Mouse (Mus musculus) MEL (cell line): ENCODE measurements around the gene Fnbp1l. TPM values are rescaled to one million over a fixed set of nuclear protein-coding genes. Genes with fewer than 3 reads are reported as not detected.

ENCODE experiments used
- DNase-seq: peaks from one replicate; pipeline ENCODE4 v3.0.0; 2011; ENCODE audit warnings: low read depth, low spot score
- H3K27ac ChIP-seq: 2 replicates; pipeline ENCODE4 v1.5.1; 2012; ENCODE audit warnings: low read depth, mild to moderate bottlenecking, control low read depth, low read length, moderate library complexity; ENCODE audit not compliant: control insufficient read depth
- H3K27me3 ChIP-seq, 2 experiments: fragments of 150-350 bp in 1 of 2; sonication (generic) in 1 of 2; 2 replicates each; pipeline ENCODE4 v1.6.1; 2012; ENCODE audit warnings: low read length in 2 of 2, mild to moderate bottlenecking in 2 of 2, improper control_type of control experiment in 1 of 2, moderate library complexity in 1 of 2; ENCODE audit not compliant: insufficient read depth in 2 of 2, control insufficient read depth in 1 of 2
- H3K36me3 ChIP-seq, 2 experiments: 2 replicates each; pipeline ENCODE4 v1.6.1; 2012 to 2014; ENCODE audit warnings: low read length in 2 of 2, improper control_type of control experiment in 1 of 2, inconsistent platforms in 1 of 2, mild to moderate bottlenecking in 1 of 2; ENCODE audit not compliant: insufficient read depth in 2 of 2, control insufficient read depth in 1 of 2
- H3K4me1 ChIP-seq, 2 experiments: fragments of 150-350 bp in 1 of 2; sonication (generic) in 1 of 2; 2 replicates each; pipeline ENCODE4 v1.6.1; 2012; ENCODE audit warnings: low read length in 2 of 2, improper control_type of control experiment in 1 of 2, mild to moderate bottlenecking in 1 of 2; ENCODE audit not compliant: insufficient read depth in 2 of 2, control insufficient read depth in 1 of 2
- H3K4me3 ChIP-seq, 2 experiments: fragments of 150-350 bp in 1 of 2; sonication (generic) in 1 of 2; 2 replicates each; pipeline ENCODE4 v1.5.1; 2012; ENCODE audit warnings: low read depth in 2 of 2, low read length in 2 of 2, mild to moderate bottlenecking in 2 of 2, moderate library complexity in 2 of 2, control low read depth in 1 of 2, improper control_type of control experiment in 1 of 2; ENCODE audit not compliant: control insufficient read depth in 1 of 2, insufficient read depth in 1 of 2
- H3K79me2 ChIP-seq: 2 replicates; pipeline ENCODE4 v1.6.1; 2012; ENCODE audit warnings: mild to moderate bottlenecking, low read length, moderate library complexity; ENCODE audit not compliant: control insufficient read depth, poor library complexity, insufficient read depth
- H3K9ac ChIP-seq: 2 replicates; pipeline ENCODE4 v1.6.1; 2012; ENCODE audit warnings: low read depth, mild to moderate bottlenecking, control low read depth, low read length, moderate library complexity; ENCODE audit not compliant: control insufficient read depth, poor library complexity, severe bottlenecking
- H3K9me3 ChIP-seq: fragments of 150-350 bp; sonication (generic); replicated peaks from 2 replicates; pipeline ENCODE4 v1.6.1; 2012; ENCODE audit warnings: mild to moderate bottlenecking, low read length, improper control_type of control experiment, moderate library complexity; ENCODE audit not compliant: insufficient read depth
- CHD1 ChIP-seq: IDR thresholded peaks from 2 replicates; pipeline ENCODE4 v1.6.1; 2012; ENCODE audit warnings: low read depth, mild to moderate bottlenecking, inconsistent platforms, low read length, improper control_type of control experiment
- CHD2 ChIP-seq: IDR thresholded peaks from 2 replicates; pipeline ENCODE4 v1.6.1; 2011; ENCODE audit warnings: low read length, improper control_type of control experiment
- CTCF ChIP-seq, 3 experiments: IDR thresholded peaks in 2 of 3; conservative IDR thresholded peaks in 1 of 3; 2 replicates each; pipeline ENCODE4 v1.5.1; 2011 to 2012; ENCODE audit warnings: low read length in 3 of 3, low read depth in 2 of 3, mild to moderate bottlenecking in 2 of 3, improper control_type of control experiment in 1 of 3, inconsistent platforms in 1 of 3, mixed read lengths in 1 of 3, moderate library complexity in 1 of 3; ENCODE audit not compliant: control insufficient read depth in 1 of 3, insufficient read depth in 1 of 3, poor library complexity in 1 of 3, severe bottlenecking in 1 of 3
- E2F4 ChIP-seq: IDR thresholded peaks from 2 replicates; pipeline ENCODE4 v1.6.1; 2011; ENCODE audit warnings: low read depth, low read length, improper control_type of control experiment, borderline replicate concordance
- ETS1 ChIP-seq: IDR thresholded peaks from 2 replicates; pipeline ENCODE4 v1.6.1; 2012; ENCODE audit warnings: low read depth, mild to moderate bottlenecking, inconsistent platforms, low read length, improper control_type of control experiment, moderate library complexity
- GABPA ChIP-seq: IDR thresholded peaks from 2 replicates; pipeline ENCODE4 v1.6.1; 2012; ENCODE audit warnings: low read depth, mild to moderate bottlenecking, inconsistent platforms, low read length, improper control_type of control experiment, moderate library complexity
- HCFC1 ChIP-seq: IDR thresholded peaks from 2 replicates; pipeline ENCODE4 v1.6.1; 2012; ENCODE audit warnings: low read depth, mild to moderate bottlenecking, inconsistent platforms, low read length, improper control_type of control experiment, moderate library complexity
- JUND ChIP-seq: IDR thresholded peaks from 2 replicates; pipeline ENCODE4 v1.6.1; 2011; ENCODE audit warnings: low read depth, mild to moderate bottlenecking, improper control_type of control experiment, low read length
- MAFK ChIP-seq: IDR thresholded peaks from 2 replicates; pipeline ENCODE4 v1.6.1; 2011; ENCODE audit warnings: low read depth, mild to moderate bottlenecking, low read length, improper control_type of control experiment, borderline replicate concordance
- MAZ ChIP-seq: IDR thresholded peaks from 2 replicates; pipeline ENCODE4 v1.6.1; 2012; ENCODE audit warnings: low read depth, mild to moderate bottlenecking, inconsistent platforms, low read length, improper control_type of control experiment
- MEF2A ChIP-seq: IDR thresholded peaks from 2 replicates; pipeline ENCODE4 v1.6.1; 2014; ENCODE audit warnings: low read depth, mild to moderate bottlenecking, inconsistent platforms, low read length, improper control_type of control experiment; ENCODE audit not compliant: poor library complexity, insufficient replicate concordance, severe bottlenecking; ENCODE audit errors: extremely low read depth
- MXI1 ChIP-seq: IDR thresholded peaks from 2 replicates; pipeline ENCODE4 v1.6.1; 2011; ENCODE audit warnings: mild to moderate bottlenecking, low read depth, low read length, improper control_type of control experiment
- MYB ChIP-seq: IDR thresholded peaks from 2 replicates; pipeline ENCODE4 v1.6.1; 2011; ENCODE audit warnings: mild to moderate bottlenecking, low read depth, low read length, improper control_type of control experiment
- MYC ChIP-seq: IDR thresholded peaks from 2 replicates; pipeline ENCODE4 v1.6.1; 2011; ENCODE audit warnings: low read depth, mild to moderate bottlenecking, low read length, improper control_type of control experiment, moderate library complexity
- POLR2A ChIP-seq, 2 experiments: IDR thresholded peaks; 2 replicates each; pipeline ENCODE4 v1.6.1; 2011 to 2012; ENCODE audit warnings: low read length in 2 of 2, mild to moderate bottlenecking in 2 of 2, control low read depth in 1 of 2, improper control_type of control experiment in 1 of 2, low read depth in 1 of 2, moderate library complexity in 1 of 2; ENCODE audit not compliant: control insufficient read depth in 1 of 2, insufficient read depth in 1 of 2, poor library complexity in 1 of 2
- POLR2AphosphoS2 ChIP-seq: IDR thresholded peaks from 2 replicates; pipeline ENCODE4 v1.6.1; 2011; ENCODE audit warnings: low read length, improper control_type of control experiment
- POLR2AphosphoS5 ChIP-seq: IDR thresholded peaks from 2 replicates; pipeline ENCODE4 v1.6.1; 2012; ENCODE audit warnings: low read depth, borderline replicate concordance, mild to moderate bottlenecking, inconsistent platforms, low read length, moderate library complexity, mixed read lengths
- TBP ChIP-seq: IDR thresholded peaks from 2 replicates; pipeline ENCODE4 v1.8.0; 2011; ENCODE audit warnings: low read depth, low read length, improper control_type of control experiment
- TCF12 ChIP-seq: IDR thresholded peaks from 2 replicates; pipeline ENCODE4 v1.6.1; 2014; ENCODE audit warnings: low read depth, mild to moderate bottlenecking, inconsistent platforms, low read length, improper control_type of control experiment, moderate library complexity
- USF2 ChIP-seq, 2 experiments: IDR thresholded peaks; 2 replicates each; pipeline ENCODE4 v1.6.1; 2011 to 2012; ENCODE audit warnings: improper control_type of control experiment in 2 of 2, low read length in 2 of 2, borderline replicate concordance in 1 of 2, inconsistent platforms in 1 of 2, low read depth in 1 of 2, mild to moderate bottlenecking in 1 of 2; ENCODE audit not compliant: insufficient read depth in 1 of 2
- ZMIZ1 ChIP-seq: IDR thresholded peaks from 2 replicates; pipeline ENCODE4 v1.6.1; 2012; ENCODE audit warnings: low read depth, mild to moderate bottlenecking, inconsistent platforms, low read length, improper control_type of control experiment, moderate library complexity
- polyA plus RNA-seq, 2 experiments: library from polyadenylated mRNA; stranded (reverse) in 1 of 2; unstranded in 1 of 2; fragments of >175 nt in 1 of 2; fragments of >200 nt in 1 of 2; gene quantifications; 2 replicates each; pipeline versions ENCODE4 v1.2.1 to v1.2.4; 2012; ENCODE audit warnings: low replicate concordance in 2 of 2, low read depth in 1 of 2; ENCODE audit not compliant: insufficient read length in 2 of 2, insufficient read depth in 1 of 2, missing spikeins in 1 of 2
- total RNA-seq: library from RNA; depleted of rRNA; stranded (reverse); fragments of 300-350 nt; gene quantifications from 2 replicates; pipeline ENCODE4 v1.2.3, GENCODE M21; 2012

Gene Fnbp1l
- total and polyA plus RNA-seq, 3 experiments: not detected

GRCm38 (mm10) chr3:122611761-122612160, 7.8 kb downstream of the Fnbp1l start:
- TF ChIP-seq MAZ (no peak), ZMIZ1 (no peak), E2F4 (no peak), ETS1 (no peak), CTCF (IDR thresholded peaks at IDR 0.05 in 2 of 3, conservative IDR thresholded peaks at IDR 0.05 in 1 of 3; ENCODE audit: control insufficient read depth in 1 of 3, insufficient read depth in 1 of 3, low read depth in 2 of 3, low read length in 3 of 3, poor library complexity in 1 of 3, severe bottlenecking in 1 of 3) (no peak), JUND (no peak), MXI1 (no peak), POLR2AphosphoS5 (no peak), CHD2 (no peak), USF2 (IDR thresholded peaks at IDR 0.05; ENCODE audit: borderline replicate concordance in 1 of 2, insufficient read depth in 1 of 2, low read depth in 1 of 2, low read length in 2 of 2) (no peak), POLR2A (IDR thresholded peaks at IDR 0.05; ENCODE audit: control insufficient read depth in 1 of 2, insufficient read depth in 1 of 2, low read depth in 1 of 2, low read length in 2 of 2, poor library complexity in 1 of 2) (no peak), MYC (no peak), HCFC1 (no peak), MAFK (no peak), GABPA (no peak), MYB (no peak), CHD1 (no peak), POLR2AphosphoS2 (no peak), TBP (no peak)
- Histone ChIP-seq H3K9me3 (no peaks in the 10 kb centered on the region), H3K79me2 (no peaks in the 10 kb centered on the region), H3K36me3 (no peaks in the 10 kb centered on the region), H3K27me3 (no peaks in the 10 kb centered on the region), H3K4me1 (no peaks in the 10 kb centered on the region), H3K27ac (no peak overlapping the region), H3K4me3 (no peak overlapping the region), H3K9ac (no peak overlapping the region)
- no peak for DNase-seq

- Histone ChIP-seq H3K79me2 (no peaks in the 10 kb centered on the region), H3K4me3 (no peak overlapping the region), H3K9ac (no peak overlapping the region), H3K9me3 (no peaks in the 10 kb centered on the region), H3K4me1 (no peaks in the 10 kb centered on the region), H3K27me3 (no peaks in the 10 kb centered on the region), H3K36me3 (no peaks in the 10 kb centered on the region), H3K27ac (no peak overlapping the region)
- TF ChIP-seq GABPA: no peak
- TF ChIP-seq POLR2A (IDR thresholded peaks at IDR 0.05; ENCODE audit: control insufficient read depth in 1 of 2, insufficient read depth in 1 of 2, low read depth in 1 of 2, low read length in 2 of 2, poor library complexity in 1 of 2): no peak
- TF ChIP-seq MEF2A: no peak
- TF ChIP-seq TCF12: no peak
- peak; percentile 6 for DNase-seq
Observed at GRCm38 (mm10) chr3:122606105-122606801, 13.3 kb downstream of the Fnbp1l start.
